Mouse (Mus musculus) central nervous system, embryonic 18 days (tissue): ENCODE data around the gene Ssmem1. TPM values are rescaled to one million over a fixed set of nuclear protein-coding genes. Genes with fewer than 3 reads are reported as not detected.

Experiments
- polyA plus RNA-seq: library from polyadenylated mRNA; depleted of rRNA; stranded (reverse); fragments of >200 nt; gene quantifications from 2 replicates; pipeline ENCODE4 v1.2.3, GENCODE M21; 2012; rRNA removed

Gene Ssmem1
- polyA plus RNA-seq: 0.09 and 0.11 TPM in 2 replicates

DNA sequence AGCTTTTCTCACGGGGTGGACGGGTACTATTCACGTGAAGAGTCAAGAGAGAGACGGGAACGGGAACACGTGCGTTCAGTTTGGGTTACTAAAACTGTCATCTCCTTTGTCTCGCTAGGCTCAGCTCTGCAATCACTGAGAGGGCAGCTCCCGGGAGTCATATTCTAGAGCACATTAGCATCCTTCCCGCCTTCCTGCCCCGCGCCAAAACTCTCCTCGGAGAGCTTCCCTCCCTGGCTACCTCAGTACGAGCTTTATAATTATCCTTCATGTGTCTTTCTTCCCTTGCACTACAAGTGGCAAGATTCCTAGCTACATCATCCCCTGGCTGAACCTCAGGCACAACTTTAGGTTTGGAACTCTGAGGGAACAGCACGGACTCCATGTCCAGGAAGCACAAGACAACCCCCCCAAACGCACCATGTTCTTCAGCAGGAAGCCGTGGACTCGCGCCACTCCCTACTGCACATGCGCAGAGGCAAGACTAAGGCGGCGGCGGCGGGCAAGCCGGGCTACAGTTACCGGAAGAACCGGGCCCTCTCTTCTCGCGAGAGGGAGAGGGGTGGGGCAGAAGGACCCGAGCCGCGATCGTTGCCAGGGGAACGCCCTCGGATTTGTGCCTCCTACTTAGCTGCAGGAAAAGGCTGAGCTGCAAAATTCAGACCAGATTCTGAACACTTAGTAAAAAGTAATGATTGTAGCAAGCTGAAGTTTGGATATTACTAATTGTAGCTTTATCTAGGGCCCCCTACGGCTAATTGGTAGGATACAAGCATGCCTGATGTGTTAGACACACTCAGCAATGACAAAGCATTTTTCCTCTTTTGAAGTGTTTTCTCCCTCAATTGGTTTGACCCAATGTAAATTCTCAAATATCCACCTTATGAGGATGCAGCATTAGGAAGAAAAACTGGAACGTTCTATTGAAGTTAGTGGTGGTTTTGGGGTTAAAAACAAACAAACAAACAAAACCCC is at the start of gene Ssmem1, which contains the start of gene Tmem209:
TSS of gene Ssmem1 (plus strand) at position 585 of the 975 bp plus-strand sequence.
TSS of gene Tmem209 (minus strand) at position 519 of the 975 bp plus-strand sequence.

GRCm38 (mm10) chr6:30541009-30541799 is 31.6 kb downstream of the Ssmem1 start, which contains the start of gene Cpa2:
Gene Cpa2 (plus strand): TSS chr6:30541582.

GRCm38 (mm10) chr6:30568069-30568468 is 58.4 kb downstream of the Ssmem1 start, which contains the start of gene Cpa4:
Gene Cpa4 (plus strand): TSS chr6:30568369.

Other genes with a start within 250 kb of the Ssmem1 start
- gene Ube2h, start 205.3 kb upstream of the Ssmem1 start, polyA plus RNA-seq: 64.0 and 70.0 TPM in 2 replicates
- 44.8 and 45.1 TPM in 2 replicates for gene Zc3hc1, start 118.8 kb upstream of the Ssmem1 start, polyA plus RNA-seq
- 113 and 118 TPM in 2 replicates for gene Klhdc10, start 108.0 kb upstream of the Ssmem1 start, polyA plus RNA-seq
- 31.4 and 35.0 TPM in 2 replicates for gene Tmem209, start 66 bp upstream of the Ssmem1 start, polyA plus RNA-seq
- gene Cpa2, start 31.7 kb downstream of the Ssmem1 start, polyA plus RNA-seq: 5.3 and 5.7 TPM in 2 replicates
- gene Cpa4, start 58.5 kb downstream of the Ssmem1 start, polyA plus RNA-seq: 0.79 and 1.00 TPM in 2 replicates
- gene Cpa5, start 101.2 kb downstream of the Ssmem1 start, polyA plus RNA-seq: 0.04 and 0.12 TPM in 2 replicates
- 0.83 and 1.1 TPM in 2 replicates for gene Cpa1, start 129.4 kb downstream of the Ssmem1 start, polyA plus RNA-seq
- 14.5 and 14.6 TPM in 2 replicates for gene Cep41, start 183.9 kb downstream of the Ssmem1 start, polyA plus RNA-seq
- gene Mest, start 213.7 kb downstream of the Ssmem1 start, polyA plus RNA-seq: 191 and 227 TPM in 2 replicates